Mouse (Mus musculus): ENCODE results near the gene Atf5. TPM values are rescaled to one million over a fixed set of nuclear protein-coding genes. Genes with fewer than 3 reads are reported as not detected.

Gene Atf5
- total RNA-seq (2021) = 10 to 100 TPM; 22.2 to 26.5 TPM

GRCm38 (mm10) chr7:44816470-44817021, at the start of gene Atf5:
TSS of gene Atf5 (minus strand) at chr7:44816658.
- intact Hi-C loops (cut with DNase I) = loop anchor here (1.0 kb wide), 1 partner anchor 68 kb away; the partner anchor contains the start of gene Vrk3
- DNase-seq (ENCODE audit: low spot score in 2 of 2) = peak in 1 of 2 experiments; percentile 57

- intact Hi-C loops (cut with DNase I) = no loop called here
- no peak for DNase-seq (ENCODE audit: low spot score in 2 of 2)
These were observed 48.4 kb upstream of the Atf5 start for GRCm38 (mm10) chr7:44864595-44865542.

GRCm38 (mm10) chr7:44863982-44864494, 47.6 kb upstream of the Atf5 start:
- no peak for DNase-seq (ENCODE audit: low spot score in 2 of 2)
- intact Hi-C loops (cut with DNase I) = no loop called here

GRCm38 (mm10) chr7:44863210-44863609, 46.8 kb upstream of the Atf5 start:
- DNase-seq (ENCODE audit: low spot score in 2 of 2) = no peak
- intact Hi-C loops (cut with DNase I) = no loop called here

- intact Hi-C loops (cut with DNase I) = no loop called here
These were observed 46.0 kb upstream of the Atf5 start for GRCm38 (mm10) chr7:44862434-44862833.

GRCm38 (mm10) chr7:44861429-44861816, 45.0 kb upstream of the Atf5 start:
- intact Hi-C loops (cut with DNase I) = no loop called here
- no peak for DNase-seq (ENCODE audit: low spot score in 2 of 2)

More at GRCm38 (mm10) chr7:44862434-44862833, 46.0 kb upstream of the Atf5 start:
- no peak for DNase-seq (ENCODE audit: low spot score in 2 of 2)

GRCm38 (mm10) chr7:44860576-44861428, 44.3 kb upstream of the Atf5 start:
- intact Hi-C loops (cut with DNase I) = no loop called here
- no peak for DNase-seq (ENCODE audit: low spot score in 2 of 2)

GRCm38 (mm10) chr7:44859896-44860295, 43.4 kb upstream of the Atf5 start:
- no peak for DNase-seq (ENCODE audit: low spot score in 2 of 2)
- intact Hi-C loops (cut with DNase I) = no loop called here

GRCm38 (mm10) chr7:44857905-44858304, 41.4 kb upstream of the Atf5 start:
- intact Hi-C loops (cut with DNase I) = no loop called here
- no peak for DNase-seq (ENCODE audit: low spot score in 2 of 2)

- intact Hi-C loops (cut with DNase I) = no loop called here
- peak; percentile 91 to 92 for DNase-seq (ENCODE audit: low spot score in 2 of 2)
These were observed 40.6 kb upstream of the Atf5 start, which contains the start of gene Pnkp for GRCm38 (mm10) chr7:44857042-44857552. TSS of gene Pnkp (plus strand) at chr7:44857139.

- intact Hi-C loops (cut with DNase I) = no loop called here
- no peak for DNase-seq (ENCODE audit: low spot score in 2 of 2)
These were observed 39.9 kb upstream of the Atf5 start for GRCm38 (mm10) chr7:44856265-44856916.

- intact Hi-C loops (cut with DNase I) = no loop called here
- no peak for DNase-seq (ENCODE audit: low spot score in 2 of 2)
These were observed 38.6 kb upstream of the Atf5 start for GRCm38 (mm10) chr7:44855036-44855435.

- intact Hi-C loops (cut with DNase I) = no loop called here
- DNase-seq (ENCODE audit: low spot score in 2 of 2) = peak; percentile 81 to 82
These were observed 38.0 kb upstream of the Atf5 start for GRCm38 (mm10) chr7:44854356-44855031.

- DNase-seq (ENCODE audit: low spot score in 2 of 2) = no peak
- intact Hi-C loops (cut with DNase I) = no loop called here
These were observed 37.3 kb upstream of the Atf5 start for GRCm38 (mm10) chr7:44853596-44854355.

- DNase-seq (ENCODE audit: low spot score in 2 of 2) = no peak
- intact Hi-C loops (cut with DNase I) = no loop called here
These were observed 36.6 kb upstream of the Atf5 start for GRCm38 (mm10) chr7:44853065-44853464.

GRCm38 (mm10) chr7:44852259-44853027, 36.0 kb upstream of the Atf5 start:
- DNase-seq (ENCODE audit: low spot score in 2 of 2) = no peak

GRCm38 (mm10) chr7:44851625-44852234, 35.3 kb upstream of the Atf5 start:
- no peak for DNase-seq (ENCODE audit: low spot score in 2 of 2)
- intact Hi-C loops (cut with DNase I) = no loop called here

More at GRCm38 (mm10) chr7:44852259-44853027, 36.0 kb upstream of the Atf5 start:
- intact Hi-C loops (cut with DNase I) = no loop called here
